Mouse (Mus musculus) thymus, adult 2 months (tissue): Measurements from ENCODE around the gene Lat.

Experiments used
- CTCF ChIP-seq: fragments of 200-500 bp; IDR thresholded peaks from 2 replicates; pipeline ENCODE4 v1.5.1; 2012; ENCODE audit warnings: mild to moderate bottlenecking, control low read depth, low read length, moderate library complexity, borderline replicate concordance; ENCODE audit not compliant: control insufficient read depth, poor library complexity, insufficient read depth; ENCODE audit errors: extremely low read depth
- POLR2A ChIP-seq: fragments of 200-500 bp; IDR thresholded peaks from 2 replicates; pipeline ENCODE4 v1.6.1; 2012; ENCODE audit warnings: mild to moderate bottlenecking, low read length, control low read depth, moderate library complexity; ENCODE audit not compliant: control insufficient read depth, poor library complexity, insufficient read depth; ENCODE audit errors: extremely low read depth

DNA sequence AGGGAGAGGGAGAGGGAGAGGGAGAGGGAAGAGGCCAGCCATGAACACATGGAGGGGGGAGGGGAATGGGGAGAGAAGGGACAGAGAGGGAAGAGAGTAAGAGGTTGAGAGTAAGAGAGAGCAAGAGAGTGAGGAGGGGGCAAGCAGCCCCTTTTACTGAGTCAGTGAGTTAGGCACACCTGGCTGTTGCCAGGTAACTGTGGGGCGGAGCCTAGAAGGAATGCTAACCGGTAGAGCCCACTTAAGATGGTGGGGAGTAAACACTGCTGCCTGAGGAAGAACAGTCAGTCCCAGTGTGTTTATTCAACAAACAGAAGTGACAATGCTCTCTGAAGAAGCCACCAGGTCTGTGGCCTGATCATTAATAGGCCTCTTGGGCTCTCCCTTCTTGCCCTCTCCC lies 38.7 kb downstream of the Lat start:
- TF ChIP-seq POLR2A = no peak
- TF ChIP-seq CTCF = no peak
